Mouse (Mus musculus) megakaryocyte, embryonic 14.5 days (primary cell): ENCODE measurements at regions not wholly inside any gene's neighbourhood (a gene's known extent, or its start where the extent isn't known, plus 50 kb on each side); places are given as distances from the start of the nearest gene placed in this dataset.

Experiments used
- H3K27me3 ChIP-seq: replicated peaks from 2 replicates; pipeline ENCODE3; 2012; ENCODE audit warnings: inconsistent platforms
- H3K36me3 ChIP-seq: replicated peaks from 2 replicates; pipeline ENCODE3; 2012; ENCODE audit warnings: low read length, inconsistent platforms, mixed read lengths
- H3K4me1 ChIP-seq: 2 replicates; pipeline ENCODE4 v1.6.1; 2012; ENCODE audit warnings: inconsistent platforms
- H3K4me3 ChIP-seq: replicated peaks from 2 replicates; pipeline ENCODE3; 2012; ENCODE audit warnings: moderate library complexity, mild to moderate bottlenecking, inconsistent platforms
- H3K9me3 ChIP-seq: 2 replicates; pipeline ENCODE4 v1.6.1; 2012; ENCODE audit warnings: inconsistent platforms
- FLI1 ChIP-seq: IDR thresholded peaks from 2 replicates; pipeline ENCODE4 v1.6.1; 2012; ENCODE audit warnings: low read length, inconsistent platforms, mixed read lengths
- GATA1 ChIP-seq: IDR thresholded peaks from 3 replicates; pipeline ENCODE4 v1.6.1; 2012; ENCODE audit warnings: mixed read lengths, low read length, inconsistent platforms, borderline replicate concordance

DNA sequence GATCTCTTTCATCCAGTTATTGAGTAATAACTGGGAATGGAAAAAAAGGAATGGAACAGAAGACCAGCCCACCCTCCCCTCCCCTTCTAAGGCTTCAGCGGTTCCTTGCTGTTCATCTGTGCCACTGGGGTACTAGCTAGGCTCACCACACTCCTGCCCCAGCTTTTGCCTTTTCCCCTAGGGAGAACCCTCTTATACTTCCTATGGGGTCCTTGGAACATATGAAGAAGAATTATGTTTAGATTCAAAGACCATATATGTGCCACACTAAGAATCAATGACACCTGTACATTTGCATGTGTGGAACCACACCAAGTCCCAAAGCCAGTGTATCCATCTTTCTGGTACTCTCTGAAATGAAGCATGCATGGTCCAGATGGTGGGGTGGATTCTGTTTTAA is 324.3 kb downstream of the Tns1 start:
- no peak overlapping the region for H3K4me3 ChIP-seq
- H3K27me3 ChIP-seq: no peaks in the 10 kb centered on the region
- H3K36me3 ChIP-seq: no peaks in the 10 kb centered on the region
- TF ChIP-seq GATA1: no peak
- TF ChIP-seq FLI1: no peak
- no peaks in the 10 kb centered on the region for H3K4me1 ChIP-seq
- no peaks in the 10 kb centered on the region for H3K9me3 ChIP-seq

DNA sequence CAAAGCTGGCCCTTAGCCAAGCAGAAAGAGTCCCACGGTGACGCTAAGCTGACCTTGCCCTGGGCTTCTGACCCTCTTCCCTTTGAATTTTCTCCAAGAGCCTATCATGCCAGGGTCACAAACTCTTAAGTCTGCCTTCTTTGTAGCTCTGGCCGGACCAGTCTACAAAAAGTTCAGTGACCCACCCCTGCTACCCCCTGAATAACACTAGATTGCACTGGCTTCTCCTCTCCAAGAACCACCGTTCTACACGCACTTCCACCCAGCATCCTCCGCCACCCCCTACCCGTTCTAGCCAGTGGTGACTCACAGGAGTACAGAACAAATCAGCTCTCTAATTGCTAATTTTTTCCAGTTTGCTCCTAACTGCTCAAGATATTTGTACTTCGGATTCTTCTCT is 325.0 kb downstream of the Tns1 start:
- Histone ChIP-seq H3K27me3 (no peaks in the 10 kb centered on the region), H3K36me3 (no peaks in the 10 kb centered on the region), H3K4me3 (no peak overlapping the region), H3K4me1 (no peaks in the 10 kb centered on the region), H3K9me3 (no peaks in the 10 kb centered on the region)
- TF ChIP-seq GATA1: no peak
- TF ChIP-seq FLI1: no peak

DNA sequence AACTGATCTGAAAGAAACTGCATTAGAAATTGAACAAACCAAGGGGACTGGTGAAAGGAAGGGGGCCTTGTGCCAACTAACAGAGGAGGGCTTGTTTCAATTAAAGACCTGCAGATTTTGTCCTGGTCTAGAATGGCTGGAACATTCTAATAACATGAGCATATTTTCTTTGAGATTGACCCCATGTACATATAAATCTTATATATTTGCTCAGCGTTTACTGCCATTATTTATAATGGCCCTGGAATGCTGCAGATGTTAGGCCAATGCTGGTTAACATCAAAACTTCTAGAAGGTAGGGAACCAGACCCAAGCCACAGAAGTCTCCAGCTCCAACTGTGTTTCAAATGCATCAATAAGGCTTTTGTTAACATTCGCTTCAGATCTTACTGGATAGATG is 326.4 kb downstream of the Tns1 start:
- Histone ChIP-seq H3K4me3 (no peak overlapping the region), H3K27me3 (no peaks in the 10 kb centered on the region), H3K4me1 (no peaks in the 10 kb centered on the region), H3K9me3 (no peaks in the 10 kb centered on the region), H3K36me3 (no peaks in the 10 kb centered on the region)
- TF ChIP-seq FLI1 (no peak), GATA1 (no peak)

DNA sequence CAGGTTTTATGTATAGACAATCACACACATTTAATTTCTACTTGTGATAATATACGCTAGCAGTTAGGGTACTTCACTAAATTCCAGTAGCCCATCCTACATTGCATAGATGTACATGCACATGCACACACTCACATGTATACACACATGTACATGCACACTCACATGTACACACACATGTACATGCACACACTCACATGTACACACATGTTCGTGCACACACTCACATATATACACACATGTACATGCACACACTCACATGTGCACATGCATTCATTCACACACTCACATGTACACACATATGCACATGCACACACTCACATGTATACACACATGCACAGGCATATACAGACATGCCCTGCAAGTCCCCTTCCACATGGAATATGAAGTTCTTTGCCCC is 326.8 kb downstream of the Tns1 start:
- Histone ChIP-seq H3K9me3 (no peaks in the 10 kb centered on the region), H3K4me3 (peak overlapping the region; percentile 21), H3K4me1 (no peaks in the 10 kb centered on the region), H3K27me3 (no peaks in the 10 kb centered on the region), H3K36me3 (no peaks in the 10 kb centered on the region)
- TF ChIP-seq GATA1: no peak
- TF ChIP-seq FLI1: no peak

DNA sequence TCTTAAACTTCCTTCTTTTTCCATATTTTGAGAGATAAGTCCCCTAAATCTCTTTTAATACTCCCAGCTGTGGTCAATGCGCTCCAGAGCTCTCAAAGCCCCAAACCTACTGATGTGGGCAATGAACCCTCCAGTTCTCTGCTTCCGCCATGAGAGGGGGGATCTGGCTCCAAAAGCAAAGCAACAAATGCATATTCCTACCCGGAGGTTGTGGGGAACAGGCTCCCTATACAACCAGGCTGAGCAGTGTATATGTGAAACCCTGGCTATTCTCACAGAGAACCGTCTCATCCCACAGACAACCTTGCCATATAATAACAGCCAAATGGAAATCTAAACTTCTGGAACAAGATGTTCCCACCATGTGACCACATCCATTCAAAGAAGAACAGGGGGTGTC is 330.4 kb downstream of the Tns1 start:
- no peak overlapping the region for H3K4me3 ChIP-seq
- no peaks in the 10 kb centered on the region for H3K9me3 ChIP-seq
- no peaks in the 10 kb centered on the region for H3K36me3 ChIP-seq
- no peaks in the 10 kb centered on the region for H3K4me1 ChIP-seq
- no peak for TF ChIP-seq FLI1
- no peak for TF ChIP-seq GATA1
- H3K27me3 ChIP-seq: no peaks in the 10 kb centered on the region

DNA sequence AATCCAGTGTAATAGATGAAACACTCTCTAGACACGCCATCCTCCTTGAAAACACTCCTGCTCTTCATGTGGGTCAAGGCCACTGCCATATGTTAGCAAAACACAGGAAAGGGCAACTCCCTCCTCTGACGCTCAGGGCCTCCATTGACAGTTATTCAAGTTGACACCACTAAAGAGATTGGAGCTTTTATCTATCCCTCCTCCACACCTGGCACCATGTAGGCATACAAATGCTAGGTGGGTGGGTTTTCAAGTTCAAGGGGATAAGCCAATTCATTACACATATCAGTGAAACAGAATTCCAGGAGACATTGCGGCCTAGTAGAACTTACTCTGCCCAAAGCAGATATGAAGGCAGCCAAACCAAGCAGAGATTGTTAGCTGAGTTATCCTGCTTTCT is 331.0 kb downstream of the Tns1 start:
- no peaks in the 10 kb centered on the region for H3K9me3 ChIP-seq
- TF ChIP-seq FLI1: no peak
- no peak for TF ChIP-seq GATA1

DNA sequence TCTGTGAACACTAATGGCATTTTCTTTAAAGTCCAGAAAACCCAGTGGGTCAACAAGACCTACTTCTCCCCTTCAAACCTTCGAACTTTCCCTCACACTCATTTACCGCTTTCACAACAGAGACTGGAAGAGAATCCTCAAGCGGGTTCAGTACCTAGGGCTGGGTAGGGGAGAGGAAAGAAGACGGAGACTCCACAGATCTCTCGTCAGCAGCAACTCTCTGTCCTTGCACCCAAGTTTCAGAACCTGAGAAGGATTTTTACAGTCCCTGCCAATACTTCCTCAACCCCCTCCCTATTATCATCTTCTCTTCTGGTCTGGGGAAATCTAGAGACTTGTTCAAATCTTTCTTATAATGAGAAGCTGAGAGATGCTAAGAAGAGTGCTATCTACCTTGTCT is 331.9 kb downstream of the Tns1 start:
- Histone ChIP-seq H3K27me3 (no peaks in the 10 kb centered on the region), H3K36me3 (no peaks in the 10 kb centered on the region), H3K9me3 (no peaks in the 10 kb centered on the region), H3K4me1 (no peaks in the 10 kb centered on the region), H3K4me3 (no peak overlapping the region)
- TF ChIP-seq GATA1: no peak
- TF ChIP-seq FLI1: no peak

More for the DNA sequence above, 331.0 kb downstream of the Tns1 start:
- no peaks in the 10 kb centered on the region for H3K4me1 ChIP-seq
- H3K27me3 ChIP-seq: no peaks in the 10 kb centered on the region
- no peak overlapping the region for H3K4me3 ChIP-seq
- no peaks in the 10 kb centered on the region for H3K36me3 ChIP-seq

DNA sequence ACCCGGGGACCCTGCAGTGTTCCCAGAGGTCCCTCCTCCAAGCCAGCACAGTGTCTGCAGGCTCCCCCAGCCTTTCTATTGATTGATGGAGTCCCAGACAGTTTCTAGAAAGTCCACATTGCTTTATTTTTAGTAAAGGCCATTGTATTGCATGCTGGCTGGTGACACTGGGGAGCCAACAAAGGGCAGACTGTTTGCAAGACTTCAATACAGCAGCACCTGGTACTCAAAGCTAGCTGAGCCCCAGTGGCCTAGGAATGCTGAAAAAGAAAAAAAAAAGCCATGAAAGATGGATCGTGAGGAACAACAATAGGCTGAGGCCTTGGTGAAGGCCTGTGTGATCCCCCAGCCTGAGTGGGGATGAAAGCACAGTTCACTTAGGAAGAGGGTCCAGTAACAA is 336.6 kb downstream of the Tns1 start:
- no peaks in the 10 kb centered on the region for H3K4me1 ChIP-seq
- H3K4me3 ChIP-seq: no peak overlapping the region
- no peaks in the 10 kb centered on the region for H3K36me3 ChIP-seq
- TF ChIP-seq FLI1 (no peak), GATA1 (no peak)
- no peaks in the 10 kb centered on the region for H3K27me3 ChIP-seq
- H3K9me3 ChIP-seq: no peaks in the 10 kb centered on the region

DNA sequence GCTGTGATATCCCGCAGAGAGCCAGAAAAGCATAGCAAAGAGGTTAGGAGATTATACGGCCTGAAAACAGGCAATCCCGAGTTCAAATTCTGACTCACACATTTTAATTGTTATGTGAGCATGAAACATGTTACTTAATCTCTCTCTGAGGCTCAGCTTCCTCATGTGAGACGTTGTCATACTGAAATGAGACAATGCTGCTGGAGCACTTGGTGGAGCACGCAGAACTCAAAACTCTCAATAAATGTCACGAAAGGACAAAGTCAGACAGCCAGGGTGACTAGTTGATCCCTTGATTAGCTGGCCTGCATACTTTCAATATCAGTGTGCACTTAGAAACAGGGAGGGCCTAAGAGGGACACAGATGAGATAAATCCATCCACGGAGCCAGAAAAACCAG is 337.0 kb downstream of the Tns1 start:
- no peaks in the 10 kb centered on the region for H3K4me1 ChIP-seq

DNA sequence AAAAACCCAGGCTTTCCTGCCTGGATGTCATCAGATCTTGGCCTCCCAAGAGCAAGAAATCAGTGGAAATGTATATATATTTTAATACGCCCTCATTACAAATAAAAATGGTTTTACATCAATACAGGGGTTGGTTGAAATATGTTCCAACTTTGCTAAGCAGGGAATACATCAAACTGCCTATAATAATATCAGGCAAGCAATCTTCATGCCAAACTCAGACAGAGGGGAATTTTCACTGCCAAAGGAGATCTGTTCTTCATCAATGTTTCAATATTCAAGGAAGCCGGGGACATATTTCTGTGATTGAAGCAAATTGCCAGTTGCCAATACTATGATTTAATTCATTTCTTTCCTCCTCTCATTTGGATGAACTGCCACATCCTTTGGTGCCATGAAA is 340.9 kb downstream of the Tns1 start:
- Histone ChIP-seq H3K9me3 (no peaks in the 10 kb centered on the region), H3K36me3 (no peaks in the 10 kb centered on the region), H3K4me1 (no peaks in the 10 kb centered on the region), H3K27me3 (no peaks in the 10 kb centered on the region), H3K4me3 (no peak overlapping the region)
- TF ChIP-seq FLI1 (no peak), GATA1 (no peak)

More for the DNA sequence above, 337.0 kb downstream of the Tns1 start:
- no peak for TF ChIP-seq FLI1
- no peak for TF ChIP-seq GATA1
- Histone ChIP-seq H3K4me3 (no peak overlapping the region), H3K9me3 (no peaks in the 10 kb centered on the region), H3K27me3 (no peaks in the 10 kb centered on the region), H3K36me3 (no peaks in the 10 kb centered on the region)

DNA sequence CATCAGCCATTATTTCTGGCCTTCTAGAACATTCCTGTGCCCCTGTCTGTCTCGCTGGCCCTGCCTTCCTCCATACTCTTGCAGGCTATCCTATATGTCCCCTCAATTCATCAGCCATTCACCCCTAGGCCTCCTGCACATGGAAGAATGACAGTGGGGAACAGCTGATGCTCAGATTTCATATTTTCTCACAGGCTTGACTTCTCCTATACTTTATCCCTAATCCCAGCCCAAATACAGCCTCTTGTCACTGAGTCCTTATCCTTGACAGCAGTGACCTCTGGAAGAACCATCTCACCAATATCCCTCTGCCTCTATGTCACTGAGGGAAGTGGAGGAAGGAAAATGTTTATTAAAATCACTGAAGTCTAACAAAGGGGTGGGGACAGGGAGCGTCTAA is 341.4 kb downstream of the Tns1 start:
- Histone ChIP-seq H3K4me3 (no peak overlapping the region), H3K36me3 (no peaks in the 10 kb centered on the region), H3K9me3 (no peaks in the 10 kb centered on the region), H3K27me3 (no peaks in the 10 kb centered on the region), H3K4me1 (no peaks in the 10 kb centered on the region)
- no peak for TF ChIP-seq GATA1
- no peak for TF ChIP-seq FLI1

DNA sequence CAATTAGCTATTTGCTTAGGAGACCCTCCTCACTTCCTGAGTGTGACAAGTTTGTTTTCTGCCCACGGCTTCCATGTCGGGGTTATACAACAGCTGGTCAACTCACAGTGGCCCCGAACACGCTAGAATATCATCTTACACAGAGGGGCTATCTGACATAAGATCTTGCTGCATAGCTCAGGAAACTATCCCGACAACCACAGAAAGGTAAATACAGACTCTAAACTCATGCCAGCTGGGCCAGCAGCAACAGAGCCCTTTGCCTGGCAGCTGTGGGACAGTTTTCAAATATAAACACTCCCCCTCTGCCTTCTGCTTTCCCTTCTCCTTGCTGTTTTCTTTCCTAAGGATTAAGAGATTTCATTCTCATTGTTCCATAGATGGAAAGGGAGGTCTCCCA is 352.5 kb downstream of the Tns1 start:
- no peak for TF ChIP-seq FLI1
- TF ChIP-seq GATA1: no peak
- Histone ChIP-seq H3K4me1 (no peaks in the 10 kb centered on the region), H3K9me3 (no peaks in the 10 kb centered on the region), H3K36me3 (no peaks in the 10 kb centered on the region), H3K4me3 (no peak overlapping the region), H3K27me3 (no peaks in the 10 kb centered on the region)
